Mouse (Mus musculus): ENCODE measurements at regions not wholly inside any gene's neighbourhood (a gene's known extent, or its start where the extent isn't known, plus 50 kb on each side); places are given as distances from the start of the nearest gene placed in this dataset.

DNA sequence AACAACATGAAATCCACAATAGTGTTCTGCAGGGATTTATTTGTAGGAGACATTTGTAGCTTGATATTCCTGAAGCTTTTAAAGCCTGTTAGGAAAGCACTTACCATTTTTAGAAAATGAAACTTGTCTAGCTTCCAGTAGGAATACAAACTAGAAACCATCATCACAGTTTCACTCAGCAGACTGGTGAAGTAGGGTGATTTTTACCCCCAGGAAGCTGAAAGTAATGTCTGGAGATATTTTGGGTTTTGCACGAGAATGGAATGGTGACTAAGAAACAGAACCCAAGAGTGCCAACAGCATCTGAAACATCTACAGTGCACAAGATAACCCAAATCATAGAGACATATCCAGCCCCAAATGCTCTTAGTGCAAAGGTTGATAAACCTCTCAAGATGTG is 196.1 kb upstream of the Gm6657 start:
- DNase-seq: no peak

DNA sequence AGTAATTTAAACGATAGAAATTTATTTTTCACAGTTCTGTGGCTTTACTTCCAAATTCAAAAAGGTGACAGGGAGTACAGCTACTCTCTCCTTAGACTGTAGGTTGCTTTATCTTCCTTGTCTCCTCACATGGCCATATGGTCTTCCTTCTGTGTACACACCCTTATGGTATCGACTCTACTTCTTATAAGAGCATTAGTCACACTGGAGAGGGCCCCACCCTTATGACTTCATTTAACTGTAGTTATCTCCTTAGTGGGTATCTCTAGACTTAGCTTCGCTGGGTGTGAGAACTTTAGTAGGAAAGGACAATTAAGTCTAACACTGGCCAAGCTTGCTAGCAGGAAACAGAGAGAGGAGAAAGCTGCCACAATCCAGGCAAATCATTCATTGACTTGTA is 193.6 kb upstream of the Gm6657 start:
- no peak for DNase-seq

DNA sequence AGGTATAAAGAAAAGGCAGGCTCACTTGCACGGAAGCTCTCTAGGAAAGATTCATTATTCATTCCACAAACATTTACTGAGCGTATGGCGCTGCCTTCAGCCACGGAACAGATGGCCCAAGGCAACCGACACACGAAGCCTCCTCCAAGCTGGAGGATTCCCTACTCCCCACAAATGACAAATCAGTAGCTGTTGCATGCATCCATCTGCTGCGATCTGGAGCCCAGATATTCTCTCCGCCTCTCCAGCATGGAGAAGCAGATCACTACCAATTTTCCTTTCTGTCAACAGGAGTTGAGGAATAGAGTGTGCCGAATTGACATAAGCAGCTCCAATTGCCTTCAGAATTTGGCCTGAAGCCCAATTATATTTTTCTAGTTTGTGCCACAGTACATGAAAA is 192.2 kb upstream of the Gm6657 start:
- DNase-seq: no peak

DNA sequence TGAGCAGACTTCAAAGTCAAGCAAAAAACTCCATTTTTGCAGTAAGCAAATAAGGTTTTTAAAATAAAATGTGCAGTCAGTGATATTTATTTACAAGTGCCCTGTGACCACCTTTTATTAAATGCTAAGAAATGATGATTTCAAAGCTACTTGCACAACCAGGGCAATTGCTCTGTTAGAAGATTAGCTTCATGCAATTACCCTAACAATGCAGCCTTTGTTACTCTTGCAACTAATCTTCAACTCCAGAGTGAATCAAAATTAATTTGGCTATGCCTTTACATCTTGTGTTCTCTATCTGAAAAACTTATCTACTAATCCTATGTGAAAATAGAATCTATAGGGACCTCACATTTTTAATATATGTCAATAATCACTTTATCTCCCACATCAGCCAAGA is 160.3 kb upstream of the Gm6657 start:
- no peak for DNase-seq

GRCm38 (mm10) chr12:78046582-78046981 is 147.5 kb upstream of the Gm6657 start:
- DNase-seq: no peak

DNA sequence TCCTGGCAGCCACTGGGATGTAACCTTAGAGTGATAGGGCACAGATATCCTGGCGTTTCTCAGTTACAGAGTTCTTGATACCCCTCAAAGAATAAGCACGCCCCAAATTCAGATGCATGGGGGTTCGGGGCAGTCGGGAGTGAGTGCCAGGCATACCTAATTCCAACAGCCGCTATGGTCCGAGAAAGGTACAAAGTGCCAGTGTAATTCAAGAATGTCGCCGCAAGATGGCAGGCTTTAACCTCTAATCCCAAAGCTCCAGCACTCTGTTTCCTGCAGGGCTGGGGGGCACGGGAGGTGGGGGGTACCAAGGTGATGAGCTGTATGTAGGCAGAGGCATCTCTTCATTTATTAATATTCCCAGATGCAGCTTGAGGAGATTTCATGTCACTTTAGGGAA is 138.1 kb upstream of the Gm6657 start:
- peak; percentile 13 to 15 for DNase-seq

GRCm38 (mm10) chr12:78057166-78057565 is 136.9 kb upstream of the Gm6657 start:
- DNase-seq: no peak

DNA sequence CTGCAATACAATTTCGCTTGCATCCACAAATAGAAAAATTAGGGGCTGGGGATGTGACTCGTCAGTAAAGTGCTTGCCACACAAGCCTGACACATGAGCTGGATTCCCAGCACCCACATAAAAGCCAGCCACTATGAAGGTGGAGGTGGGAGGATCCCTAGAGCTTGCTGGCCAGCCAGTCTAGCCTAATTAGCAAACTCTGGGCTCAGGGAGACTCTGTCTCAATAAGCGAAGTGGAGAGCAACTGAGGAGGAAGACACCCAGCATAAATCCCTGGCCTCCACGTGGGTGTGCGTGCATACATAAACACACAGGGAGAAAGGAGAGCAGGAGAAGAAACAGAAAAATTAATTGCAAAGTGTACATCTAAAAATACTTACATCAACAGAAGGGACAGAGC is 134.1 kb upstream of the Gm6657 start:
- no peak for DNase-seq

DNA sequence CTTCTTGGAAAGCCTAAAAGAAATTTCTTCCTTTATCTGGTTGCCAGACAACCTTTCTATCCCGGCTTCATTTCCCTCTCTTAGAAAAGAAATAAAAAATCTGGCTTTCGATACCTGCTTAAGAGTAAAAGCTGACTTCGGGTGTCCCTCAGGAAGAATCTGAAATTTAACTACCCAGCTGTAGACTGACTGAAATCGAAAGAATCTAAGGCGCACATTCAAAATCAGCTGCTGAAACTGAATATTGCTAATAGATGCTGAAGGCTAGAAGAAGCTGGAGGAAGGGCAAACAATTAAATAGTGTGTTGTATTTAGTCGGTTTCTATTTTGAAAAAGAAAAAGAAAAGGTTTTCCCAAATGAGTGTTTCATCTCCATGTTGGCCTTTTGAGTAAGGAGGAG is 128.0 kb upstream of the Gm6657 start:
- no peak for DNase-seq

DNA sequence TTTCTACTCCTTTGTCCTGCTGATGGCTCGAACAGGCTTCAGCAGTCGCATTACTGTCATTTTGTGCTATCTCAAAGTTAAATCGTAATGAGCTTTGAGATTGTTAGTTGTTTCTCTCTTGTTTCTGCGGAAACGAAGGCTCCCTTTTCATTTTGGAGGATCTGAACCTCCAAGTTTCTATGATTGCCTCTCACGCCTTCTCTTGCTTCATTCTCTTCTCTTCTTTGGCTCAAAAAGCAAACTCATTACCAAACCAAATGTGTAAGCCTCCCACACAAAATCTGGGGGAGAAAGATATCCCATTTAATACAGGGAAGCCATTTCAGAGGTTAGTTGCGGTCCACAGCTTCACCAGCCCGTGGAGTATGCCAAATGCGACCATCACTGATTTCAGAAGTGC is 121.1 kb upstream of the Gm6657 start:
- DNase-seq: no peak

DNA sequence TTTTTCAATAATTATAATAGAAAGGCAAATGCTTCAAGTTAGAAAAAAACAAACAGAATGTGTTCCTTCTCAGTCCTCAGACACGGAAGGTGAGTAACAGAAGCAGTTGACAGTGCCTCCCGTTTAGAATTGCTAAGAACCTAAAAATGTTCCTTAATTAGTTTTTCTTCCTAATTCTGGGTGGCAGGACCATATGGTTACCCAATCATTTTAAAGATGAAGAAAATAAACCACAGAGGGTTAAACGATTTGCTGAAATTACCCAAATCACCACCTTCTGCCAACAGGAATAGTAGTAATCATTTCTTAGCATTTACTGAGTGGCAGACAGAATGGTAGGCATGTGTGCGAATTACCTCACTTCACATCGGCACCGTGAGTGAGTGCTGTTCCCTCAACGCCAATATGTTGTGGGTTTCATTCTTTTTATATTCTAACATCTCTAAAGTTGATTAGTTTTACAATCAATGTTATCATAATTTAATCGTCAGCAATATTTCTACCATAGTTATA is 119.7 kb upstream of the Gm6657 start:
- no peak for DNase-seq

DNA sequence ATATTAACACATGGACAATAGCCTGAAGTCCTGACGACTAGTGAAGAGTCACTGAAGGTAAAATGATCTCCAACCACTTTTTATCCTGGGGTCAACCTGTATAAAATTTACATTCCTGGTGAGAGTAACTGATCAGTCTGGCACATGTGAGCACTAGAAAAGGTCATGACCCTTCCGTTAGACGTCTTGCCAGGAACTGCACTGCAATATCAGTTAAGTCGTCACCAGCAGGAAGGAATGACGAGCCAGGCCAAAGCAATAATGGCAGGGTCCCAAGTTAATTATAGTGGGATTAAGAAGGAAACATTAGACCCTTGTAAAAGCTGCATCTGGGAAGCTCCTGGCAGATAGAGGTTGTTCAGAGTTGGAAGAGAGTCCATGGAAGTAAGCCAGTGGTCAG is 116.8 kb upstream of the Gm6657 start:
- DNase-seq: no peak

GRCm38 (mm10) chr12:78082163-78082562 is 111.9 kb upstream of the Gm6657 start:
- DNase-seq: no peak

- DNase-seq: no peak
Observed at GRCm38 (mm10) chr12:78086016-78086415, 108.0 kb upstream of the Gm6657 start.

- DNase-seq: no peak
Observed at GRCm38 (mm10) chr12:78087921-78088320, 106.1 kb upstream of the Gm6657 start.

- no peak for DNase-seq
Observed at GRCm38 (mm10) chr12:78094471-78094870, 99.6 kb upstream of the Gm6657 start.

GRCm38 (mm10) chr12:78095352-78095751 is 98.7 kb upstream of the Gm6657 start:
- no peak for DNase-seq

DNA sequence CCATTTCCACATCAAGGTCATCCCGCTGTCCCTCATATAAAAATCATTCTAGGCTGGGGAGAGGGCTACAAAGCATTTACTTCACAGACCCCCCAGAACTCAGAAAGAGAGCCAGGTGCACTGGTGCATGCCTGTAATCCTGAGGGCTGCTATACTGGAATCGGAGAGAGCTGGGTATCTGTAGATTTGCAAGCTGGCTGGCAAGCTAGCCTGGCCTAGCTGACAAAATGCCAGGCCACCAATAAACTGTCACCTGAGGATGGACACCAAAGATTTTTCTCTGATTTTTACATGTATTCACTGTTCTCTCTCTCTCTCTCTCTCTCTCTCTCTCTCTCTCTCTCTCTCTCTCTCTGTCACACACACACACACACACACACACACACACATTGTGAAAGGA is 98.1 kb upstream of the Gm6657 start:
- DNase-seq: no peak

- no peak for DNase-seq
Observed at GRCm38 (mm10) chr12:78097119-78097518, 96.9 kb upstream of the Gm6657 start.

DNA sequence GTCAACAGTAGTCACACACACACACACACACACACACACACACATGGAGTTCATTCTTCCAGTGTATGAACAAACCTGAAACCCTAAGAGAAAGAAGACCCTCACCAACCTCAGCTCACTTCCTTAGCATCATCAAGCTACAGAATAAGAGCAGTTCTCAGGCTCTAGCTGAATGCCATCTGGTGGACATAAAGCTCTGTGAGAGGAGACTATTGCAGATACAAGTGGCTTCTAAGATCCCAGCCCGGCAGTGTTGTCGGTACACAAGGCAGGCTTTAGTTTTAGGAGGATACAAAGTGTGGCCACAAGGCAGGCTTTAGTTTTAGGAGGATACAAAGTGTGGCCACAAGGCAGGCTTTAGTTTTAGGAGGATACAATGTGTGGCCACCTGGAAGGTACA is 96.3 kb upstream of the Gm6657 start:
- no peak for DNase-seq

DNA sequence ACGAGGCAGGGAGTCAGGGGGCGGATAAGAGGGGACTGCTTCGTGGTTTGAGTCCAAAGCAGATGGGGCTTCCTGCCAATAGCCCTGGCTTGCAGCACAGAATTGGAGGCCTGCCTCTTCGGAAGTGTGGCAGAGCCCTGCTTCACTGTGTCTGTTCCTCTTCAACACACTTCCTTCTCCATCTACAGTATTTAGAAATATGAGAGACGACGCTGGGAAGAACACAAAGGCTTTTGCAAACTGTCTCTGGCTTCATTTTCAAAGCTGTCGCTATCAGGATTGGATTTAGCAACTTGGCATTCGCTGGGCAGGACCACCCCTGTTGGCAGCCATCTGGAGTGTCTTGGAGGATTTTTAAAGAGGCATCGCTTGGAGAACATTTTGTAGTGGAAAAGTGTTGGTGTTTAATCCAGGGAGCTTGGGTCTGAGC is 95.3 kb upstream of the Gm6657 start:
- DNase-seq: peak; percentile 5 to 10

GRCm38 (mm10) chr12:78099761-78100160 is 94.3 kb upstream of the Gm6657 start:
- no peak for DNase-seq

DNA sequence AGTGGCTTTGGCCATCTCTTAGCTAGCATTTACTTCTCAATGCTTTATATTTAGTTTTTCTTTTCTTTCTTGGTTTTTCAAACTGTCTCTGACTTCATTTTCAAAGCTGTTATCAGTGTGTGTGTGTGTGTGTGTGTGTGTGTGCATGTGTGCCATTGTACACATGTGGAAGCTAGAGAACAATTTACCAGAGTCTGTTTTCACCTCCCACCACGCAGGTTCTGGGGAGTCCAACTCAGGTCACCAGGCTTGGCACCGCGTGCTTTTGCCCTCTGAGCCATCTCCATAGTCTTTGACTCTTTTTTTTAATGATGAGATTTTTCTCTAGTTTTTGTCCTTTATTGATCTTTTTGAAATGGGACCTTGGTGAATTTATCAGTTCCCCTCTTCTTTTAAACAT is 93.3 kb upstream of the Gm6657 start:
- DNase-seq: no peak

GRCm38 (mm10) chr12:78109931-78110330 is 84.1 kb upstream of the Gm6657 start:
- no peak for DNase-seq

GRCm38 (mm10) chr12:78118131-78118530 is 75.9 kb upstream of the Gm6657 start:
- DNase-seq: no peak

DNA sequence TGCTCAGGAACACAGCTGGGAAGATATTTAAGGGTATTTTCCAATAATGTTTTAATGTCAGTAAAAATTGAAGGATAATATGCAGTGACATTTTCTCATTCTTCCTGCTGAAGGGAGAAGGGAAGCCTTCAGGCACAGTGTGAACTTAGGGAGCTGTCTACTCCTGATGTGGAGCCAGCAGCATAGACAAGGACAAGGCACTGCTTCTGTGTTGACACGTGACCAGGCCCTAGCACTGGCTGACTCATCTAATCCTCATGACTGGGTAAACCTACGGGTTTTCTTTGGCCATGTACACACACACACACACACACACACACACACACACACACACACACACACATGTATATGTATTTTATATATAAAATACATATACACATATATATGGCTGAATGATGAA is 74.8 kb upstream of the Gm6657 start:
- no peak for DNase-seq

Measured in lung, adult 18-20 months (tissue).